Mouse (Mus musculus): ENCODE measurements around the gene Cwc22. TPM values are rescaled to one million over a fixed set of nuclear protein-coding genes. Genes with fewer than 3 reads are reported as not detected.

The Cwc22 gene
- polyA plus RNA-seq, 1 experiment = 4.9 TPM

DNA sequence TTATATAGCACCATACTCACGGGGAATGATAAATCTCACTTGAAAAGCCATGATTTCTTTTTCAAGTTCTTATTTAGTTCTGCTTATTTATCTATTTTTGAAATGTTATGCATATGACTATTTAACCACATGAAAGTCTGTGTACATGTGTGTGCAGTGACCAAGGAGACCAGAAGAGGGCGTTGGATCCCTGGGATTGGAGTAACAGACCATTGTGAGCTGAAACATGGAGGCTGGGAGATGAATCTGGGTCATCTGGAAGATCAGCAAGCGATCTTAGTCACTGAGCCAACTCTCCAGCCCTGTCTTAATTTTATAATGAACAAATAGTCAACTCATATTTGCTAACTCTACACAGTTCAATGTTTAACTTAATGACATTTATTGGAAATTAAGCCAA is 110.4 kb downstream of the Cwc22 start:
- H3K36me3 ChIP-seq (ENCODE audit: control insufficient read depth) = no peaks in the 10 kb centered on the region
- no peak overlapping the region for H3K4me3 ChIP-seq (replicated peaks)
- H3K27me3 ChIP-seq (ENCODE audit: control insufficient read depth) = no peaks in the 10 kb centered on the region
- H3K4me1 ChIP-seq (ENCODE audit: control insufficient read depth) = no peaks in the 10 kb centered on the region
- no peak for TF ChIP-seq GATA1 (IDR thresholded peaks at IDR 0.05; ENCODE audit: low read length)
- no peak for TF ChIP-seq TAL1 (IDR thresholded peaks at IDR 0.05; ENCODE audit: low read length)
- H3K9me3 ChIP-seq (ENCODE audit: control insufficient read depth, low read length) = no peaks in the 10 kb centered on the region; the same call in 1 of the 2 replicates

Other genes starting within 250 kb of the Cwc22 start
- gene Zfp385b, start 126.7 kb downstream of the Cwc22 start, polyA plus RNA-seq (2012) = 0.07 TPM in 1 of 2 replicates, not detected in the other

All from erythroblast, embryonic 14.5 days (primary cell).